Mouse (Mus musculus) layer of hippocampus, adult 8-10 months (tissue): ENCODE results near the gene Krt16. TPM values are rescaled to one million over a fixed set of nuclear protein-coding genes. Genes with fewer than 3 reads are reported as not detected.
"Not testable (repeated sequence)": the region's sequence is repeated elsewhere in the genome, so short reads cannot be mapped to it uniquely, and the experiment has no call there.

ENCODE experiments used
- DNase-seq, 2 experiments: peaks; one replicate each; pipeline ENCODE4 v3.0.0; 2022; ENCODE audit warnings: low spot score in 2 of 2
- total RNA-seq, 4 experiments: library from RNA; stranded (reverse); gene quantifications; 2 replicates each; pipeline ENCODE4 v1.2.4; 2022

The Krt16 gene
- total RNA-seq, 4 experiments from 2014 or later = not detected

DNA sequence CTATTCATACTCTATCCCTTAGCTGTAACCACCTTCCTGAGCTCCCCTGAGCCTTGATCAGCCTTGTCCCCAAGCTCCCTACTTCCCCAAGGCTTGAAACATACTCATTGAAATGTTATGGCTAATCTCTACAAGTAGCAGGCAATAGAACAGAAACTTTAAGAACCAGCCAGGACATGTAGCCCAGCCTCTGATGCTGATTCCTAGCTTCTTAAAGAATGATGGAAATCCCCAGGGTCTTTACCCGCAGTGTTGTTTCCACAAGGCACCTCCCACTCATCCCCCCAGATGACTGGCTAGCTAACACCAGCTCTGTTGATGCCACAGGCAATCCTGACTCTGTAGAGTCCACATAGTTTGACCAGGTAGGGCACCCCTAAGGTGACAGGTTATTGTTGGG, 9.3 kb upstream of the Krt16 start:
- DNase-seq = no peak

DNA sequence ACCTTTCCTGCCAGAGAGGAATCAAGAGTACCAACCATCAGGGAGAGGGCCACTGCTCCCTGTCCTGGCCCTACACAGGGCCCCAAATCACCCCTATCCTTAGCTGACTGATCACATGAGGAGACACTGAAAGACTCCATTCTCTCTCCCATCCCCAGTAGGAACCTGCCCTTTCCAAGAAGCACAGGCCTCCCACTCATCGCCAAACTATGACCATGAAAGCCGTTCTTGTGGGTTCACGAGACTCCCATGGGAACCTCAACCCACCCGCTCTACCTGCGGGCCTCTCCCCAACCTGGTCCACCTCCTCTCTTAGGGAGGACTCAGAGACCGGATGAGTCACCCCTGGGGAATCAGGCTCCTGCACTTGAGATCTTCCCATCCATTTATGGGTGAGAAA, 6.8 kb upstream of the Krt16 start:
- DNase-seq = no peak

DNA sequence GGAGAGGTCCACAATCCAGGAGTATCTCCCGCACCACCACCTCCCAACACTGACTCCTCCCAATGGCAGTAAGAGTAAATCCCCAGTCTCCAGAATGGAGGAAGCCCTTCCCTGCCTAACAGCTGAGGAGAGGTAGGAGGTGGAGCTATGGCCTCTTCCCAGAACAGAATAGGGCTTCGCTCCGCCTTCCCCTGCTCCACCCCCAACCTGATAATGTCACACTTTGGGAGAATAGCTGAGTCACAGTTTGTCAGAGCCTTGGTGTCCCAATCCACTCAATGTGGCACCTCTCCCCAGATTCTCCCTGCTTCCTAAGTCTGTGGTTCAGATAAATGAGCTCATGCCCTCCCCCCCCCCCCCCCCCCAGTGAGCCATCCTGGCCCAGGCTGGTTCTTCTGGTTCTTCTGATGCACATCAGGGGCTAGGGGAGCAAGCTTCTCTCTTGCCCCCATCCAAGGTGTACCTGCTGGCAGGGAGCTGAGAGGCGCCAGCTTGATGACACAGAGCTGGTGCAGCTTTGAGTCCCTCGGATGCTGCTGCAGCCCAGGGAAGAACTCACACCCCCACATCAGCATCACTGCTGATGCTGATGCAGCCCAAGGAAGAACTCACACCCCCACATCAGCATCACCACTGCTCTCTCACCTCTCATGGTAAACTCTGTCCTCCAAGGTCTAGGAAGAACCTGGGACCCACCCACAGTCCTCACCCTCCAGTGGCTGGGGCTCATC, 5.8 kb upstream of the Krt16 start:
- DNase-seq = no peak

GRCm38 (mm10) chr11:100246471-100246870, 2.2 kb downstream of the Krt16 start:
- not testable (repeated sequence) for DNase-seq

- DNase-seq = not testable (repeated sequence)
Observed at GRCm38 (mm10) chr11:100240272-100240671, 8.4 kb downstream of the Krt16 start.

DNA sequence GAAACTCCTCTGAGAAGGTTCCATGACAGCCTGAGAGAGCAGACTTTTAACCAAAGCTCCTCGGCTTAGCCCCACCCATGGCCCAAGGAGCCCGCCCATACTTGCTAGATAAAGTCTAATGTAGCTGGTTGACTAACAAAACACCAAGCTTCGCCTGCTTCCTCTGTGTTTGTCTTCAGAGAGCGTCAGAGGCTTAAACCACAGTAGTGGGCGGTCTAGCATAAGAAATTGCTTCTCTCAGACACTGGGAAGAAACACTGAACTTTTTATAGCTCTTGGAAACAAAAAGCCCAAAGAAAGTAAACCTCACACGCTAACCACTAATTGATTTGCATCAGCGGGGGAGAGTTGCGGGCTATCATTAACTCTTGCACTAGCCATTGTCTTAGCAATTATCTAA, 27.0 kb downstream of the Krt16 start:
- no peak for DNase-seq

- DNase-seq = no peak
Observed at GRCm38 (mm10) chr11:100219304-100219703, 29.4 kb downstream of the Krt16 start.

GRCm38 (mm10) chr11:100208542-100208941, 40.2 kb downstream of the Krt16 start:
- DNase-seq = no peak

DNA sequence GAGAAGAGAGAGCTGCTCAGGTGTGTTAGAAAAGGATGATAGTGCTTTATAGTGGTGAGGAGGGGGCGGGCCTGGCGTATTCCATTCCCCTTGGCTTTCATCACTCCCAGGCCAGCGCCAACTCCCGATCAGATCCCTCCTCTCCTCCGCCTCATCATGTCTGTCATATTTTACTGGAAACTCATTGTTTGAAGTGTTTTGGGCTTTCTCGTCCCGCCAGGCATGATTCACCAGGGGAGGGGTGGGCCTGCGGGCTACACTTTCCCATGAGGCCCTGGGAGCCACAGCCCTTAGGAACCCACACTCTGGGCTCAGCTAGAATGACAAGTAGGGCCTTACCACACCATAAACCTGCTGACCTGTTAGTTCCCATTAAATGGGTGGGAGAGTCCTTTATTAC, 41.2 kb downstream of the Krt16 start, which contains the start of gene Krt14:
TSS of gene Krt14 (minus strand) at position 51 of the 400 bp plus-strand sequence.
- no peak for DNase-seq

GRCm38 (mm10) chr11:100203448-100203847, 45.3 kb downstream of the Krt16 start:
- no peak for DNase-seq

GRCm38 (mm10) chr11:100202906-100203305, 45.8 kb downstream of the Krt16 start:
- no peak for DNase-seq

DNA sequence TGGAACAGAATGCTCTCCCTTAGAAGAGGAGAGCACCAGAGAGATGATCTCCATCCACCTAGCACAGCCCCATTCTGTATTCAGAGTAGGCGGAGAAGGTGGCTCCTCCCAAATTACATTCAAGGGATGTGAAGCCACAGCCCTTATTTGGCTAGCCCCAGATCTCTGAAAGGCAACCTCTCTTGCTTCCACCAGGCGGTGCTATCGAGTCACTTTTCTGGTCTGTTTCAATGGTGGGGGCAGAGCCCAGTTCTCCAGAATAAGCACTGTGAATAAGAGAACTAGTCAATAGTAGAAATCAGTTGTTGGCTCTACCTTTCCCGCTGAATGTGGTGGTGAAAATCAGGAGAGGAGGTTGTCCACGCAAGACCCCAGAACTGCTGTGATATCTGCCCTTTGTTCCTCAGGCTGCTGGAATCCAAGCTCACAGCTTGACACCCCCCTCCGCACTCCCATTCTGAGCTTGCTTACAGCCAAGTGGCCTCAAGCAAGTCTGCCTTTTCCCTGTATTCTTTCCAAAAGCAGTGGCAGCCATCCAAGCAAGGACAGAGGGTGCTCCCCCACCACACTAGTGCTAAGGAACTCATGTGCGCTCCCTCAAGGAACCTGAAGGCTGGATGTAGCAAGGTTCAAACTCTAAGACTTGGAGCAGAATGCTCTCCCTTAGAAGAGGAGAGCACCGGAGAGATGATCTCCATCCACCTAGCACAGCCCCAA, 48.4 kb downstream of the Krt16 start:
- peak in 1 of 2 experiments; percentile 47 for DNase-seq

DNA sequence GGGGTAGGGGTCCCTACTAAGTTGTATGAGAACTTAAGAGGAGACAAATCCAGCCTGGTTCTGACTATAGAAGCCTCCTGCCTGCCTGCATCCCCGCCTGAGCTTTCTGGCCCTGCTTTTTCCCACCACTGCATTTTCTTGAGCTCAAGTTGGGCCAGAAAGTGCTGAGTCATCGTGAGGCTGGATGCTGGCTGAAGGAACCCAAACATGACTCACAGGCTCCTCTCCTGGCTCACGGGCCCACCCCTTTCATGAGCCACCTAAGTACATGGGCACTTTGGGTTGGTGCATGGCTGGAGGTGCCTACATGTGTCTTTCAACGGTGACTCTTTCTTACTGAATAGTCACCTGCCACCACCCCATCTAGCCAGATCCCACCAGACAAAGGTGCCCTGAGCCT, 50.0 kb downstream of the Krt16 start:
- peak; percentile 20 to 21 for DNase-seq

Other genes with a start within 250 kb of the Krt16 start
- not detected for gene Krt33a, start 232.7 kb downstream of the Krt16 start, total RNA-seq
- gene Krt33b, start 219.0 kb downstream of the Krt16 start, total RNA-seq = not detected
- not detected for gene Krt34, start 207.3 kb downstream of the Krt16 start, total RNA-seq
- not detected for gene Krt31, start 198.4 kb downstream of the Krt16 start, total RNA-seq
- not detected for gene Krt32, start 160.7 kb downstream of the Krt16 start, total RNA-seq
- gene Krt35, start 152.7 kb downstream of the Krt16 start, total RNA-seq = not detected
- gene Krt36, start 143.3 kb downstream of the Krt16 start, total RNA-seq = not detected
- not detected for gene Krt13, start 127.3 kb downstream of the Krt16 start, total RNA-seq
- gene Krt15, start 113.0 kb downstream of the Krt16 start, total RNA-seq = 1 to 10 TPM in 1 of 4 experiments, under 1 TPM in 2, not detected in 1; 0.29 to 1.4 (median 0.60) TPM
- gene Krt19, start 100.2 kb downstream of the Krt16 start, total RNA-seq = under 1 TPM in 3 of 4 experiments, not detected in 1; 0.22 to 0.59 (median 0.43) TPM
- gene Krt9, start 55.7 kb downstream of the Krt16 start, total RNA-seq = 1 to 10 TPM; 3.4 to 5.7 (median 3.8) TPM
- gene Krt14, start 41.4 kb downstream of the Krt16 start, total RNA-seq = not detected
- not detected for gene Krt17, start 12.1 kb upstream of the Krt16 start, total RNA-seq
- gene Krt42, start 21.0 kb upstream of the Krt16 start, total RNA-seq = not detected
- gene Eif1, start 71.0 kb upstream of the Krt16 start, total RNA-seq = 100 to 1,000 TPM; 732 to 782 (median 741) TPM
- not detected for gene Gast, start 85.5 kb upstream of the Krt16 start, total RNA-seq
- gene Hap1, start 107.2 kb upstream of the Krt16 start, total RNA-seq = 100 to 1,000 TPM; 164 to 201 (median 183) TPM
- 10 to 100 TPM; 37.5 to 40.7 (median 39.8) TPM for gene Jup, start 148.9 kb upstream of the Krt16 start, total RNA-seq
- gene P3h4, start 165.9 kb upstream of the Krt16 start, total RNA-seq = 10 to 100 TPM in 2 of 4 experiments, 1 to 10 TPM in 2; 9.3 to 12.4 (median 10.6) TPM
- 1 to 10 TPM; 5.3 to 9.2 (median 7.1) TPM for gene Fkbp10, start 166.8 kb upstream of the Krt16 start, total RNA-seq
- gene Nt5c3b, start 192.9 kb upstream of the Krt16 start, total RNA-seq = 10 to 100 TPM; 46.8 to 59.5 (median 50.4) TPM
- 1 to 10 TPM in 3 of 4 experiments, under 1 TPM in 1; 0.92 to 2.2 (median 1.4) TPM for gene Klhl10, start 193.0 kb upstream of the Krt16 start, total RNA-seq
- 100 to 1,000 TPM in 3 of 4 experiments, 10 to 100 TPM in 1; 97.9 to 121 (median 111) TPM for gene Klhl11, start 223.8 kb upstream of the Krt16 start, total RNA-seq